Mouse (Mus musculus) forebrain, postnatal 0 days (tissue): ENCODE results near the gene Hyal3. TPM values are rescaled to one million over a fixed set of nuclear protein-coding genes. Genes with fewer than 3 reads are reported as not detected.

Experiments
- ATAC-seq: fragments of 200-750 bp; cut with Nextera tagmentation; 2 replicates; pipeline ENCODE4 v1.8.0; 2017; ENCODE audit warnings: mild to moderate bottlenecking, moderate library complexity
- DNase-seq: peaks from one replicate; pipeline ENCODE4 v3.0.0-alpha.2; 2015
- H3K27ac ChIP-seq: fragments of 300-500 bp; sonication (generic); 2 replicates; pipeline ENCODE4 v1.5.1; 2014; ENCODE audit warnings: low read depth, mild to moderate bottlenecking, antibody characterized with exemption, low read length, moderate library complexity, mixed read lengths
- H3K27me3 ChIP-seq: fragments of 300-500 bp; sonication (generic); 2 replicates; pipeline ENCODE4 v1.6.1; 2014; ENCODE audit warnings: mild to moderate bottlenecking, low read length, mixed read lengths; ENCODE audit not compliant: insufficient read depth
- H3K36me3 ChIP-seq: fragments of 300-500 bp; sonication (generic); 2 replicates; pipeline ENCODE4 v1.6.1; 2014; ENCODE audit warnings: mild to moderate bottlenecking, moderate library complexity; ENCODE audit not compliant: insufficient read depth
- H3K4me1 ChIP-seq: fragments of 300-500 bp; sonication (generic); 2 replicates; pipeline ENCODE4 v1.6.1; 2014; ENCODE audit warnings: antibody characterized with exemption; ENCODE audit not compliant: insufficient read depth
- H3K4me2 ChIP-seq: fragments of 300-500 bp; sonication (generic); 2 replicates; pipeline ENCODE4 v1.6.1; 2014; ENCODE audit warnings: low read depth, mild to moderate bottlenecking, moderate library complexity
- H3K4me3 ChIP-seq: fragments of 300-500 bp; sonication (generic); 2 replicates; pipeline ENCODE4 v1.5.1; 2014; ENCODE audit warnings: low read depth, low read length, mixed read lengths
- H3K9ac ChIP-seq: fragments of 300-500 bp; sonication (generic); 2 replicates; pipeline ENCODE4 v1.6.1; 2014; ENCODE audit warnings: mild to moderate bottlenecking
- H3K9me3 ChIP-seq: fragments of 300-500 bp; sonication (generic); 2 replicates; pipeline ENCODE4 v1.6.1; 2016; ENCODE audit warnings: low read length
- CTCF ChIP-seq: sonication (generic); IDR thresholded peaks from 2 replicates; pipeline ENCODE4 v1.5.1; 2016; ENCODE audit warnings: antibody characterized with exemption, control low read depth, low read depth
- WGBS: fragments of 180-500 bp; shearing (Covaris S2); extraction: QIAGEN DNeasy Blood & Tissue Kit; methylation state at CpG from one replicate; pipeline ENCODE4 v1.1.7; 2014; 5-methylcytosine and 5-hydroxymethylcytosine counted together
- polyA plus RNA-seq: library from polyadenylated mRNA; unstranded; fragments of >200 nt; fragmentation: Nextera tagmentation; extraction: Ambion mirVana; gene quantifications from 2 replicates; pipeline ENCODE4 v1.2.1, GENCODE M21; 2015
- total RNA-seq: library from RNA; depleted of rRNA; stranded (reverse); fragments of >200 nt; gene quantifications from 2 replicates; pipeline ENCODE4 v1.2.3, GENCODE M21; 2014

Hyal3 gene
- total and polyA plus RNA-seq, 2 experiments from 2014 or later: 1.00 to 1.5 TPM

GRCm38 (mm10) chr9:107618778-107619545 lies 38.3 kb downstream of the Hyal3 start:
- no peaks in the 10 kb centered on the region for H3K9me3 ChIP-seq
- no peaks in the 10 kb centered on the region for H3K27me3 ChIP-seq
- H3K36me3 ChIP-seq: peaks cover 58% of the 10 kb centered on the region
- ATAC-seq (0 out of 2 replicates have a peak, but pooled peaks have one; percentile 14), DNase-seq (no peak)
- H3K4me2 ChIP-seq: no peak overlapping the region
- no peak overlapping the region for H3K4me3 ChIP-seq
- TF ChIP-seq CTCF: no peak
- no peak overlapping the region for H3K9ac ChIP-seq
- H3K27ac ChIP-seq: 0 out of 2 replicates have a peak overlapping the region, but pooled peaks have one; percentile 15
- WGBS: 38% methylated on average over 13 of the region's 13 CpGs
- H3K4me1 ChIP-seq: no peaks in the 10 kb centered on the region

- WGBS: 75% methylated on average over 13 of the region's 13 CpGs
- H3K36me3 ChIP-seq: peaks cover 53% of the 10 kb centered on the region
Observed at GRCm38 (mm10) chr9:107619546-107619879, 38.9 kb downstream of the Hyal3 start.

GRCm38 (mm10) chr9:107620954-107621353 lies 40.3 kb downstream of the Hyal3 start:
- peaks cover 39% of the 10 kb centered on the region for H3K36me3 ChIP-seq

More at GRCm38 (mm10) chr9:107619546-107619879, 38.9 kb downstream of the Hyal3 start:
- no peak for DNase-seq
- no peak overlapping the region for H3K4me2 ChIP-seq
- no peak for ATAC-seq
- no peak overlapping the region for H3K4me3 ChIP-seq
- no peak for TF ChIP-seq CTCF
- H3K27me3 ChIP-seq: no peaks in the 10 kb centered on the region
- no peaks in the 10 kb centered on the region for H3K4me1 ChIP-seq
- no peaks in the 10 kb centered on the region for H3K9me3 ChIP-seq
- H3K9ac ChIP-seq: no peak overlapping the region
- H3K27ac ChIP-seq: no peak overlapping the region

GRCm38 (mm10) chr9:107624539-107624938 lies 43.9 kb downstream of the Hyal3 start:
- DNase-seq (no peak), ATAC-seq (no peak)
- WGBS: 69% methylated on average over 5 of the region's 5 CpGs
- Histone ChIP-seq H3K9me3 (no peaks in the 10 kb centered on the region), H3K36me3 (peaks cover 7% of the 10 kb centered on the region), H3K27ac (0 out of 2 replicates have a peak overlapping the region, but pooled peaks have one; percentile 24), H3K4me2 (no peak overlapping the region), H3K4me1 (peaks cover 26% of the 10 kb centered on the region), H3K4me3 (no peak overlapping the region), H3K27me3 (no peaks in the 10 kb centered on the region), H3K9ac (no peak overlapping the region)
- no peak for TF ChIP-seq CTCF

More at GRCm38 (mm10) chr9:107620954-107621353, 40.3 kb downstream of the Hyal3 start:
- Histone ChIP-seq H3K9ac (no peak overlapping the region), H3K9me3 (no peaks in the 10 kb centered on the region), H3K27me3 (no peaks in the 10 kb centered on the region), H3K4me3 (no peak overlapping the region), H3K4me2 (no peak overlapping the region), H3K4me1 (no peaks in the 10 kb centered on the region), H3K27ac (no peak overlapping the region)
- no peak for ATAC-seq
- no peak for DNase-seq
- no peak for TF ChIP-seq CTCF

GRCm38 (mm10) chr9:107624951-107625350 lies 44.3 kb downstream of the Hyal3 start:
- TF ChIP-seq CTCF: no peak
- Histone ChIP-seq H3K9me3 (no peaks in the 10 kb centered on the region), H3K9ac (no peak overlapping the region), H3K4me3 (no peak overlapping the region), H3K4me1 (peaks cover 30% of the 10 kb centered on the region), H3K27me3 (no peaks in the 10 kb centered on the region), H3K4me2 (no peak overlapping the region), H3K36me3 (peaks cover 3% of the 10 kb centered on the region), H3K27ac (0 out of 2 replicates have a peak overlapping the region, but pooled peaks have one; percentile 24)
- no peak for DNase-seq
- 75% methylated on average over 3 of the region's 3 CpGs for whole genome bisulfite sequencing
- no peak for ATAC-seq

- Histone ChIP-seq H3K4me2 (no peak overlapping the region), H3K27ac (peak overlapping the region; percentile 90), H3K9me3 (no peaks in the 10 kb centered on the region), H3K36me3 (no peaks in the 10 kb centered on the region), H3K9ac (no peak overlapping the region), H3K4me3 (no peak overlapping the region), H3K4me1 (peaks cover 34% of the 10 kb centered on the region), H3K27me3 (no peaks in the 10 kb centered on the region)
- ATAC-seq: no peak
- TF ChIP-seq CTCF: peak; percentile 52
- DNase-seq: no peak
- WGBS: 86% methylated on average over 12 of the region's 12 CpGs
Observed at GRCm38 (mm10) chr9:107625351-107626128, 44.9 kb downstream of the Hyal3 start.
